Mouse (Mus musculus): ENCODE results near the gene Tpcn2. TPM values are rescaled to one million over a fixed set of nuclear protein-coding genes. Genes with fewer than 3 reads are reported as not detected.

The Tpcn2 gene
- polyA plus RNA-seq, 1 experiment from 2014 or later = 4.4 TPM

DNA sequence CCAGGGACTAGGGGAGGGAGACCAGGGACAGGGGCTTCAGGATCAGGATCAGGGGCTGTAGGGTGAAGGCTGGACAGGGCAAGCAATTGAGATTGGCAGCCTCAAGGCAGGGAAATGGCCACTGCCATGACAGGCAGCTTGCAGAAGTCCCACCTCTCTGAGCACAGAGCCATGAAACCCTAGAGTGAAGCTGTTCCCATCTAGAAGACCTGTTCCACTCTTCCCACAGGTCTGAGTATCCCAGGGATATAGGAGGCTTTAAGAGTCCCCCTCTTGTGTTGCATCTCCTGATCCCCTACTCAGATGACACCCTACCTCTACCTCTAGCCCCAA lies 17.2 kb upstream of the Tpcn2 start:
- H3K4me1 ChIP-seq (ENCODE audit: control insufficient read depth, insufficient read depth, low read length) = peaks cover 10% of the 10 kb centered on the region
- no peak for ATAC-seq (ENCODE audit: low FRiP score, low TSS enrichment)
- no peaks in the 10 kb centered on the region for H3K9me3 ChIP-seq (ENCODE audit: control insufficient read depth, low read length)
- no peaks in the 10 kb centered on the region for H3K27me3 ChIP-seq (ENCODE audit: control insufficient read depth, insufficient read depth, low read length)
- H3K4me3 ChIP-seq (ENCODE audit: low read length) = no peak overlapping the region
- no peaks in the 10 kb centered on the region for H3K36me3 ChIP-seq (ENCODE audit: control insufficient read depth, insufficient read depth, low read length)
- no peak overlapping the region for H3K27ac ChIP-seq (ENCODE audit: low read depth, low read length)
- H3K4me2 ChIP-seq (replicated peaks; ENCODE audit: low read depth, low read length) = no peak overlapping the region
- no peak overlapping the region for H3K9ac ChIP-seq (ENCODE audit: low read depth, low read length)

DNA sequence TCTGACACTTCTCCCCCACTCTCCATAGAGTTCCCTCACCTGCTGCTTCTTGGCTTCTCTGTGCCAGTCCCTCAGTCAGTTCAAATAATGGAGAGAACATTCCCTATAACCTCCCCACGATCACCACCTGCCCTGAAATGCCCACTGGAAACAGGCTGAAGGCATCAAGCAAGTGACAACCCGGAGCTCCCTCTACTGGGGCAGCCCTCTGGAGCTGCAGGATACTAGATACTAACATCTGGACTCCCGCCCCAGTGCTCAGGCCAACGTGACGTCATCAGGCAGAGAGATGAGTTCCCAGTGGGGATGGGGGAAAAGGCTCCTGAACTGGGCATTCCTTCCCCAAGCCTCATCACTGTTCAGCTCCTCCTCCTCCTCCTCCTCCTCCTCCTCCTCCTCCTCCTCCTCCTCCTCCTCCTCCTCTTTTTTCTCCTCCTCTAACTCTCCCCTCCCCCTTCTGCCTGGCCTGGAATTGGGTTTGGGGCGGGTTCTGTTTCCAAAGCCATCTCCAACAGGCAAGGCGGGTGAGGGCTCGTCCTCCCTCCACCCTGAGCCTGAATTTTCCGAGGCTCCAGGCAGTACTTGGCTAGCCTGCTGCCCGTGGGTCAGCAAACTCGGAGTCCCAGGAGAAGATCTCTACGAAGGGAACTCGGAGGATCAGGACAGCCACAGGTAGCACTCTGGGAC lies 16.7 kb upstream of the Tpcn2 start, which contains the start of gene Mrgprf:
Gene Mrgprf, plus strand, starts transcription at position 508 of the 687 bp plus-strand sequence.
- Histone ChIP-seq H3K4me1 (ENCODE audit: control insufficient read depth, insufficient read depth, low read length) (peaks cover 10% of the 10 kb centered on the region), H3K4me2 (replicated peaks; ENCODE audit: low read depth, low read length) (no peak within 1 kb of the TSS), H3K9me3 (ENCODE audit: control insufficient read depth, low read length) (no peaks in the 10 kb centered on the region), H3K27ac (ENCODE audit: low read depth, low read length) (no peak within 1 kb of the TSS), H3K36me3 (ENCODE audit: control insufficient read depth, insufficient read depth, low read length) (no peaks in the 10 kb centered on the region), H3K9ac (ENCODE audit: low read depth, low read length) (no peak within 1 kb of the TSS), H3K4me3 (ENCODE audit: low read length) (no peak within 1 kb of the TSS), H3K27me3 (ENCODE audit: control insufficient read depth, insufficient read depth, low read length) (no peaks in the 10 kb centered on the region)
- 32% methylated on average over 12 of the region's 13 CpGs for WGBS
- no peak for ATAC-seq (ENCODE audit: low FRiP score, low TSS enrichment)

DNA sequence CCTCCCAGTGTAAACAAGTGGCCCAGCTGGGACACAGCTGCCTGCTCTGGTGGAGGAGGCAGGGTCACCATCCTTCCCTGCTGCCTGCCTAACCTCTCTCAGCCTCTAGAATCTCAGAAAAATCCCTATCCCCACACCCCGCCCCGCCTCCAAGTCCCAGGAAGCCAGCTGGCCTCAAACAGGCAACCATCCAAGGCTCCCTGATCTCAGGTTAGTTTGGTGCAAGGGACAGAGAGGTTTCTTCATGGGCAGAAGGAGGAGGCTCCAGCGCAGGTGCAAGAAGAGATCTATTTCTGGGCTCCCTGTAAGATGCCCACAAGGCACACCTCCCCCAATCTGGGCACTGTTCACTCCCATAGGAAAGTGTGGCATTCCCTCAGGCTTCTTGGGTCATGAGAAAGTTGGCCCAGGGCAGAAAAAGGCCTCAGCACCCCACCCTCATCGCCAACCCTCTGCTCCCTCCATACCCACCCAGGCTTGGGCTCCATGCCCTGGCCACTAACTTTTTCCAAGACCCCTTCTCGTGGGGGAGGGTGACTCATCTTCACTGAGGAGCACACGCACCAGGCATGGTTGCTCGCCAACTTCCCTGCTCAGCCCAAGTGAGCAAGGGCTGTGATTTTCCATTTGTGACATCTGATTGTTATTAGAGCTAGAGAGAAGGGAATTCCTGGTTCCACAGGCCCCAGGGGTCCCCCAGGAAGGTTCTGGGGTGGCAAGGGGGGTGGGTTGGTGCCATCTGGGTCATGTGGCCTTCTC lies 15.9 kb upstream of the Tpcn2 start:
- no peaks in the 10 kb centered on the region for H3K9me3 ChIP-seq (ENCODE audit: control insufficient read depth, low read length)
- WGBS = 66% methylated on average over 7 of the region's 7 CpGs
- H3K4me1 ChIP-seq (ENCODE audit: control insufficient read depth, insufficient read depth, low read length) = peaks cover 10% of the 10 kb centered on the region
- H3K27ac ChIP-seq (ENCODE audit: low read depth, low read length) = no peak overlapping the region
- no peak overlapping the region for H3K4me3 ChIP-seq (ENCODE audit: low read length)
- H3K36me3 ChIP-seq (ENCODE audit: control insufficient read depth, insufficient read depth, low read length) = no peaks in the 10 kb centered on the region
- no peaks in the 10 kb centered on the region for H3K27me3 ChIP-seq (ENCODE audit: control insufficient read depth, insufficient read depth, low read length)
- H3K4me2 ChIP-seq (replicated peaks; ENCODE audit: low read depth, low read length) = no peak overlapping the region
- H3K9ac ChIP-seq (ENCODE audit: low read depth, low read length) = no peak overlapping the region
- ATAC-seq (ENCODE audit: low FRiP score, low TSS enrichment) = no peak

DNA sequence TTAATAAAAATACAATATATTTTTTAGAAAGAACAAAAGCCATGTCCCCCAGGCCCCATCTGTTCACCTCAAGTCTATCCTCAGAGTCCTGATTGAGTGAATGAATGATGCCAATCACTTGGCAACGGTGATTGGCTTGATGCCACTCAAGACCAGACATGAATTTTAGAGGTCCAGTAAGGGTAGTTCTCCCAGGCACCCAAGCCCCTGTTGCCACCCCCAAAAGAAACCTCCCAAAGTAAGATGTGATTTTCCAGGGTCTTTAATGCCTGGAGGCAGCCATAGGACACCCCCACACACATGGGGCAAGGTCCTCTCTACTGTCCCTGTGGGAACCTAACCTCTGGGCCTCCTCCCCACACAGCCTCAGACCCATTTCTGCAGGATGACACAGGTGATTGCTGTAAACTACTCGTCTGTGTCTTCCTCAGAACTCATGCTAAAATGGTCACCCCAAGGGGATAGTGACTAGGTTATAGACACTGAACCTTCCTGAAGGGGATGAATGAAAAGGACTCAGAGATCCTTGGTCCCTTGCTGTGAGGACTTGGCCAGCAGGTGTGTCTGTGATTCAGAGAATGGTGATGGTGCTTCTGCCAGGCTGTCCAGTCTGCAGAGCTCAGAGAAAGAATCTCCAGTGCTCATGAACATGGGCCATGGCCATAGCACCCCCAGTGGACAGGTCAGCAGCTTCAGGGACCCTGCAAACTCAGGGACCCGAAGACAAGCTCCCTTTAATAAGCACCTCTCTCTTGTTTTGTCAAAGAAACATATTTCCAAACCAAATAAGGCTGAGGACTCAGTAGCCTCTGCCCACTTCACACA lies 15.1 kb upstream of the Tpcn2 start:
- H3K27ac ChIP-seq (ENCODE audit: low read depth, low read length) = no peak overlapping the region
- H3K4me3 ChIP-seq (ENCODE audit: low read length) = no peak overlapping the region
- no peak overlapping the region for H3K9ac ChIP-seq (ENCODE audit: low read depth, low read length)
- H3K27me3 ChIP-seq (ENCODE audit: control insufficient read depth, insufficient read depth, low read length) = no peaks in the 10 kb centered on the region
- peaks cover 10% of the 10 kb centered on the region for H3K4me1 ChIP-seq (ENCODE audit: control insufficient read depth, insufficient read depth, low read length)
- H3K9me3 ChIP-seq (ENCODE audit: control insufficient read depth, low read length) = no peaks in the 10 kb centered on the region
- 55% methylated on average over 3 of the region's 3 CpGs for WGBS
- no peaks in the 10 kb centered on the region for H3K36me3 ChIP-seq (ENCODE audit: control insufficient read depth, insufficient read depth, low read length)
- no peak overlapping the region for H3K4me2 ChIP-seq (replicated peaks; ENCODE audit: low read depth, low read length)
- ATAC-seq (ENCODE audit: low FRiP score, low TSS enrichment) = no peak

DNA sequence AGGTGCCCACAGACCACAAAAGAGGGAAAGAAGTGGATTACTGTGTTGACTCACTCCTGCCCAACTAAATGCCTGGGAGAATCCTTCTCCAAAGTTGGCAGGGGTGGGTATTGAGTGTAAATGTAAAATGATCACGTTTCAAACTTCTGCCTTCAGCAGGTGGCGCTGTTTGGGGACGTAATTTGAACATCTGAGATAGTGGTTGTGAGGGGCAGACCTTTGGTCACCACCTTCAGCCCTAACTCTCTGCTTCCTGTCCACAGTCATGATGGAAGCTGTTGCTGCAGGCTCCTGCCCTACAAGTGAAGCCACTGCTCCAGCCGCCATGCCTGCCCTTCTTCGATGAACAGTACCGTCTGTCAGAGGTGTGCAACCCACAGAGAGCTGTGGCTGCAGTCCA lies 10.0 kb upstream of the Tpcn2 start:
- Histone ChIP-seq H3K9ac (ENCODE audit: low read depth, low read length) (no peak overlapping the region), H3K27me3 (ENCODE audit: control insufficient read depth, insufficient read depth, low read length) (no peaks in the 10 kb centered on the region), H3K4me1 (ENCODE audit: control insufficient read depth, insufficient read depth, low read length) (no peaks in the 10 kb centered on the region), H3K27ac (ENCODE audit: low read depth, low read length) (no peak overlapping the region), H3K4me2 (replicated peaks; ENCODE audit: low read depth, low read length) (no peak overlapping the region), H3K36me3 (ENCODE audit: control insufficient read depth, insufficient read depth, low read length) (no peaks in the 10 kb centered on the region), H3K9me3 (ENCODE audit: control insufficient read depth, low read length) (no peaks in the 10 kb centered on the region), H3K4me3 (ENCODE audit: low read length) (no peak overlapping the region)
- ATAC-seq (ENCODE audit: low FRiP score, low TSS enrichment) = no peak
- WGBS = 42% methylated on average over 6 of the region's 6 CpGs

DNA sequence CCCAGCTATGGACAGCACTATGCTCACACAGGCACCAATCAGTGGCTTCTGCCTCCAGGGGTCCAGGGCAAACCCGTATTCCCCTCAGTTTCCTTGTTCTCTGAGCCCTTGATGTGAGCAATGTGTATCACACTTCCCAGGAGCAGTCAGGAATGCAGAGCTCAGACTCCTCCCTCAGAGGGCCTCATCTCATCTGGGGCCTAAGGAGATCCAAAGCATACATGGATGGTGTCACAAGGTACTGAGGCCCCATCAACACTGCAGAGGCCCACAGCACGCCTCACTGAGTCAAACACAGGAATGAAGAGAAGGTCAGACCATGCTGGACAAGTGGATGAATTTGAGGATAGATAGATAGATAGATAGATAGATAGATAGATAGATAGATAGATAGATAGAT lies 8.9 kb upstream of the Tpcn2 start:
- 55% methylated on average over 2 of the region's 2 CpGs for WGBS
- Histone ChIP-seq H3K4me2 (replicated peaks; ENCODE audit: low read depth, low read length) (no peak overlapping the region), H3K9me3 (ENCODE audit: control insufficient read depth, low read length) (no peaks in the 10 kb centered on the region), H3K36me3 (ENCODE audit: control insufficient read depth, insufficient read depth, low read length) (no peaks in the 10 kb centered on the region), H3K4me3 (ENCODE audit: low read length) (no peak overlapping the region), H3K27ac (ENCODE audit: low read depth, low read length) (no peak overlapping the region), H3K27me3 (ENCODE audit: control insufficient read depth, insufficient read depth, low read length) (no peaks in the 10 kb centered on the region), H3K9ac (ENCODE audit: low read depth, low read length) (no peak overlapping the region), H3K4me1 (ENCODE audit: control insufficient read depth, insufficient read depth, low read length) (no peaks in the 10 kb centered on the region)
- no peak for ATAC-seq (ENCODE audit: low FRiP score, low TSS enrichment)

DNA sequence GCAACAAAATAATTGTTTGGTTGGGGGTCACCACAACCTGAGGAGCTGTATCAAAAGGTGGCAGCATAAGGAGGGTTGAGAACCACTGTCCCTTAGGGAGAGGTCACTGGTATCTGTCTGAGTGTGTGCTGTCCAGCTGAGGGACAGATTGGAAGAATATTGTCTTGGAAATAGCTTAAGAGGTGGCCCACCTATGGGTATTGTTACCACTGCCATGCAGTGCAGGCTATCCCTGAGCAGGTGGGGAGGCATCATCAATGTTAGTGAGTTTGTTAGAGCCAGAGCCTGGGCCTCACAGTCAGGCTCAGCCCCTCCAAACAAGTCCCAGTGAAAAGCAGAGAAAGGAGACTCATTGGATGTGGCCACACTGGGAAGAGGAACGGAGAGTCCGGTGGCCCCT lies 8.0 kb upstream of the Tpcn2 start:
- Histone ChIP-seq H3K27me3 (ENCODE audit: control insufficient read depth, insufficient read depth, low read length) (no peaks in the 10 kb centered on the region), H3K9ac (ENCODE audit: low read depth, low read length) (no peak overlapping the region), H3K4me3 (ENCODE audit: low read length) (no peak overlapping the region), H3K4me1 (ENCODE audit: control insufficient read depth, insufficient read depth, low read length) (no peaks in the 10 kb centered on the region), H3K4me2 (replicated peaks; ENCODE audit: low read depth, low read length) (no peak overlapping the region), H3K36me3 (ENCODE audit: control insufficient read depth, insufficient read depth, low read length) (no peaks in the 10 kb centered on the region), H3K9me3 (ENCODE audit: control insufficient read depth, low read length) (no peaks in the 10 kb centered on the region), H3K27ac (ENCODE audit: low read depth, low read length) (no peak overlapping the region)
- ATAC-seq (ENCODE audit: low FRiP score, low TSS enrichment) = no peak
- 97% methylated on average over 2 of the region's 2 CpGs for whole genome bisulfite sequencing

DNA sequence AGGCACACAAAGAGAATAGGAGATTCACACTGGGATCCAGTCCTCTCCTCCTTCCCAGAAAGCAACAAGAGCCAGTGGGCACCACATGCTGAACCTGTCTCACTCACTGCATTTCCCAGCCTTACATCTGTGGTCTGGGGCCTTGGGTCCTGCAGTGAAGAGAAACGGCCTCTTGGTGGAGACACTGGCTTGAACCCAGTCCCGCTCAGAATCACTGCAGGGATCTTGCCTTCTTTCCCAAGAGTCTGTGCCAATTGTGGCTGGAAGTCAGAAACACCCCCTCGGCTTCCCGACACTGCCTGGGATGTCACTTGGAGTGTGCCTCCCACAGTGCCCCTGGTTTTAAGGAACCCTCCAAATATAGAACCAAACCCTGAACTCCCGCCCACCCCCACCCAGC lies 5.5 kb upstream of the Tpcn2 start:
- H3K9ac ChIP-seq (ENCODE audit: low read depth, low read length) = 0 out of 2 replicates have a peak overlapping the region, but pooled peaks have one; percentile 23
- ATAC-seq (ENCODE audit: low FRiP score, low TSS enrichment) = peak; percentile 60; the same call in 1 of the 2 replicates
- no peaks in the 10 kb centered on the region for H3K36me3 ChIP-seq (ENCODE audit: control insufficient read depth, insufficient read depth, low read length)
- H3K4me1 ChIP-seq (ENCODE audit: control insufficient read depth, insufficient read depth, low read length) = no peaks in the 10 kb centered on the region
- 24% methylated on average over 5 of the region's 5 CpGs for WGBS
- no peaks in the 10 kb centered on the region for H3K9me3 ChIP-seq (ENCODE audit: control insufficient read depth, low read length)
- no peak overlapping the region for H3K27ac ChIP-seq (ENCODE audit: low read depth, low read length)
- H3K4me3 ChIP-seq (ENCODE audit: low read length) = no peak overlapping the region
- H3K27me3 ChIP-seq (ENCODE audit: control insufficient read depth, insufficient read depth, low read length) = no peaks in the 10 kb centered on the region
- no peak overlapping the region for H3K4me2 ChIP-seq (replicated peaks; ENCODE audit: low read depth, low read length)

DNA sequence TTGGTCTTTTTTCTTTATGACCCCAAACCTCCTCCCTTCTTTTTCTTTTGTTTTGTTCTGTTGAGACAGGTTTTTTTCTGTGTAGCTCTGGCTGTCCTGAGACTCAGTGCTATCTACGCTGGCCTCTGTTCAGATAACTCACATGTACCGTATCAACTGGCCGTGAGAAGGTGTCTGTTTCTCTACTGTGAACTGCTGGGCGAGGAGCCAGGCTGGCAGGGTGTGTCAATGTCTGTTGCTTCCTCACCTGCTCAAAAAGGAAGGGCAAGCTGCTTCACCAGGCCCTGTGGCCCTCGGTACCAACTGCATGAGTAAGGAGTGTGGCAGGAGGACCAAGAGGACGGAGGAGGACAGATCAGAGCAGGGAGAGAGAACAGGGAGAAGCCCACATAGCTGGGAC lies 3.6 kb upstream of the Tpcn2 start:
- ATAC-seq (ENCODE audit: low FRiP score, low TSS enrichment) = no peak
- H3K36me3 ChIP-seq (ENCODE audit: control insufficient read depth, insufficient read depth, low read length) = no peaks in the 10 kb centered on the region
- no peaks in the 10 kb centered on the region for H3K27me3 ChIP-seq (ENCODE audit: control insufficient read depth, insufficient read depth, low read length)
- no peak overlapping the region for H3K4me2 ChIP-seq (replicated peaks; ENCODE audit: low read depth, low read length)
- H3K9me3 ChIP-seq (ENCODE audit: control insufficient read depth, low read length) = no peaks in the 10 kb centered on the region
- no peak overlapping the region for H3K4me3 ChIP-seq (ENCODE audit: low read length)
- H3K4me1 ChIP-seq (ENCODE audit: control insufficient read depth, insufficient read depth, low read length) = peaks cover 10% of the 10 kb centered on the region
- 80% methylated on average over 6 of the region's 6 CpGs for WGBS
- no peak overlapping the region for H3K27ac ChIP-seq (ENCODE audit: low read depth, low read length)
- H3K9ac ChIP-seq (ENCODE audit: low read depth, low read length) = no peak overlapping the region
